Mouse (Mus musculus): ENCODE measurements around the gene Gpr152.
A peak's percentile ranks its signal among the peaks of the same experiment; 100 is the strongest.

The Gpr152 gene

GRCm38 (mm10) chr19:4150567-4151487 is 11.2 kb downstream of the Gpr152 start:
- no peak for DNase-seq (ENCODE audit: low spot score in 2 of 2)

GRCm38 (mm10) chr19:4151488-4151860 is 11.9 kb downstream of the Gpr152 start:
- no peak for DNase-seq (ENCODE audit: low spot score in 2 of 2)

GRCm38 (mm10) chr19:4151898-4152297 is 12.3 kb downstream of the Gpr152 start:
- DNase-seq (ENCODE audit: low spot score in 2 of 2), result no peak

GRCm38 (mm10) chr19:4152445-4153231 is 13.1 kb downstream of the Gpr152 start:
- no peak for DNase-seq (ENCODE audit: low spot score in 2 of 2)

GRCm38 (mm10) chr19:4153232-4153654 is 13.7 kb downstream of the Gpr152 start, which contains the start of gene Ptprcap:
Ptprcap (plus strand) TSS chr19:4153604.
- DNase-seq (ENCODE audit: low spot score in 2 of 2), result no peak

- peak; percentile 71 to 83 for DNase-seq (ENCODE audit: low spot score in 2 of 2)
Observed at GRCm38 (mm10) chr19:4154437-4155222, 15.0 kb downstream of the Gpr152 start.

- DNase-seq (ENCODE audit: low spot score in 2 of 2), result no peak
Observed at GRCm38 (mm10) chr19:4155223-4156072, 15.9 kb downstream of the Gpr152 start.

GRCm38 (mm10) chr19:4156073-4156579 is 16.5 kb downstream of the Gpr152 start:
- DNase-seq (ENCODE audit: low spot score in 2 of 2), result no peak

- no peak for DNase-seq (ENCODE audit: low spot score in 2 of 2)
Observed at GRCm38 (mm10) chr19:4156771-4157170, 17.2 kb downstream of the Gpr152 start.

- DNase-seq (ENCODE audit: low spot score in 2 of 2), result no peak
Observed at GRCm38 (mm10) chr19:4159049-4159448, 19.5 kb downstream of the Gpr152 start.

- DNase-seq (ENCODE audit: low spot score in 2 of 2), result peak; percentile 93 to 96
Observed at GRCm38 (mm10) chr19:4162646-4163542, 23.3 kb downstream of the Gpr152 start, which contains the start of gene Rps6kb2. Rps6kb2 (minus strand) TSS chr19:4163354.

GRCm38 (mm10) chr19:4163543-4163887 is 23.9 kb downstream of the Gpr152 start:
- no peak for DNase-seq (ENCODE audit: low spot score in 2 of 2)

- no peak for DNase-seq (ENCODE audit: low spot score in 2 of 2)
Observed at GRCm38 (mm10) chr19:4164100-4164499, 24.5 kb downstream of the Gpr152 start.

- no peak for DNase-seq (ENCODE audit: low spot score in 2 of 2)
Observed at GRCm38 (mm10) chr19:4164721-4165120, 25.1 kb downstream of the Gpr152 start.

GRCm38 (mm10) chr19:4166678-4167476 is 27.3 kb downstream of the Gpr152 start:
- DNase-seq (ENCODE audit: low spot score in 2 of 2), result no peak

GRCm38 (mm10) chr19:4169378-4169784 is 29.8 kb downstream of the Gpr152 start:
- DNase-seq (ENCODE audit: low spot score in 2 of 2), result peak; percentile 100

- no peak for DNase-seq (ENCODE audit: low spot score in 2 of 2)
Observed at GRCm38 (mm10) chr19:4169810-4170209, 30.2 kb downstream of the Gpr152 start.

GRCm38 (mm10) chr19:4170723-4171392 is 31.3 kb downstream of the Gpr152 start:
- no peak for DNase-seq (ENCODE audit: low spot score in 2 of 2)

Measured in spleen, postnatal 4 days (tissue).